Mouse (Mus musculus) heart, adult 18-20 months (tissue): Measurements from ENCODE around the gene 1700023F06Rik. TPM values are rescaled to one million over a fixed set of nuclear protein-coding genes. Genes with fewer than 3 reads are reported as not detected.

Experiments used
- DNase-seq, 2 experiments: peaks; one replicate each; pipeline ENCODE4 v3.0.0; 2021 to 2022; ENCODE audit warnings: mixed read lengths in 1 of 2
- total RNA-seq, 2 experiments: library from RNA; stranded (reverse); gene quantifications; 2 replicates each; pipeline ENCODE4 v1.2.3; 2021

Gene 1700023F06Rik
- total RNA-seq, 2 experiments from 2014 or later, result not detected

DNA sequence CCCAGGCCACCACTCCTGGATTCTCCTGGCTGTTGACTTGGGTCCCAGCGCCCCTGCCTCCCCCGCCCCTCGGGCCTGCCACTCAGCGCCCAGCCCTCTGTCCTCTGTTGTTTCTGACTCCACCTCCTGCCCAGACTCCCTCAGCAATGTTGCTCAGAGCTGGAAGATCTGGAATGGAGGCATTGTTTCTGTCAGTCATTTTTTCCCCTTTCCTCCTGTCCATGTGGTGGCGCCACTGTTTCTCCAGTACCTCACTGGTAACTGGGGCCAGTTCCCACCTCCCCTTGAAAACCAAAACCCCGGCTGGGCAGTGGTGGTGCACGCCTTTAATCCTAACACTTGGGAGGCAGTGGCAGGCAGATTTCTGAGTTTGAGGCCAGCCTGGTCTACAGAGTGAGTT lies 46.9 kb downstream of the 1700023F06Rik start:
- DNase-seq, result no peak

DNA sequence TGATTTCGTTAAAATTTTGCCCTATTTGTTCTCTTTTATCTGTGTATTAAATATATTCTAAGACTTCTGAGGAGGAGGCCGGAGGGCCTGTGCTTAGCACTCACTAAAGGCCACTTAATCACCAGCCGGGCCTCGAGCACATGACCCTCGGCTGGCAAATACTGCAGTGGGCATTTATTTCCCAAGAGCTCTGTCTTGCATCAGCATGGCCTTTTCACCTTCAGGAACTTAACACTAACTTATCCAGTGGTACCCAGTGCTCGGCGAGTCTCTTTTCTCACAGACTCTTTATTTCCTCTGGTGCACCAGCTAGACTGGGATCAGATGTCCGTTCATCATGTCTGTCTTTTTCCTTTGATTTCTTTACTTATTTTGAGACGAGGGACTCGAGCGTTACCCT lies 47.6 kb downstream of the 1700023F06Rik start:
- DNase-seq, result no peak

DNA sequence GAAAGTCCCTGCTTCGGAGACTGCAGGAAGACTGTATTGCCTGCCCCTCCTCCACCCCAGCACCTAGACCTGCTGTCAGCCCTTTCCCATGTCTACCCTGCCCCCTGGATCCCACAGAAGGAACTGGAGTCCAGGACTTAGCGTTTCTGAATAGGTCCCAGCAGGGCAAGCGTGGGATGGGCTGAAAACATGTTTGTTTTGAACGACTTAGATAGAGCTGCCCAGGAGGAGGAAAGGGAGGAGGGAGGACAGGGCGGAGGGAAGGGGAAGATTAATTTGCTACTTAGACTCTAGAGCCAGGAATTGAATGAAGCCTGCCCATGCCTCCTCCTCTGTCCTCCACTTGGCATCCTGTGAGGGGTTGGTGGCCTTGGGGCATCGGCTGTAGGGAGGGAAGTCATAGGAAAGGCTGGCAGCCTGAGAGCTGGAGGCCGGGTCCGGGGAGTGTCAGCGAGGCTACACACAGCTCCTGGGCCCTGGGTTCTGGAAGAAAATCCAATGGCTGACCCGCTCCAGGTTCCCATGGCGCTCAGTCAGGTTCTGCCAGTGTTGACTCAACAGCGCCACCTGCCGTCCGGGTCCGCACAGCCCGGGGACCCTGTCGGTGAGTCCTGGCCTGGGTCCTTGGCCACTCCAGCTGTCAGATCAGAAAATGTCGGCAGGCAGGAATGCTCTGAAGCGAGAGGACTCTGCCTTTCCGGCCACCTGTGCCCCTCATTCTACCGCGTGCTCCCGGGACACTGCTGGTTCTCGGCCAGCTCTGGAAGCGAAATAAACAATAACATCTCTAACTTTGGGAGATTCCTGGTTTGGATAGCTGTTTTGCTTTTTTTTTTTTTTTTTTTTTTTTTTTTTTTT lies 49.5 kb downstream of the 1700023F06Rik start:
- DNase-seq, result peak; percentile 95 to 99

DNA sequence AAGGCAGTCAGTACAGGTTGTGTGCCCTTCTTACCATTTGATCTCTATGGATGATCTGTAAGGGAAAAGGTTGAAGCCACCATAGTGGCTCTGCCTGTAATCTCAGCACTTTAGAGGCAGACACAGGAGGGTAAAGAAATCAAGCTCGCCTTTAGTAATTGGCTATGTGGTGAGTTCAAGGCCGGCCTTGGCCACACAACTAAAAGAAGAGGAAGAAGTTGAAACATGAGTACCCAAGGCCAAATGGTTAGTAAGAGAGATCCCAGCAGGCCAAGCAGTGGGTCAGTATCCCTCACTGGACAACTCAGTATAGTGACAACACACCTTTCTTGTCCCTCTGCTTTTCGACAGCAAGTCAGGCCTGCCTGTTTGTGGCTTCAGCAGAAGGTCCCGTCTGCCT lies 58.6 kb downstream of the 1700023F06Rik start:
- no peak for DNase-seq

Other genes with a start within 250 kb of the 1700023F06Rik start
- 10 to 100 TPM; 67.5 to 74.8 TPM for gene Nmt1, start 180.4 kb downstream of the 1700023F06Rik start, total RNA-seq
- 10 to 100 TPM; 60.9 to 72.9 TPM for gene Dcakd, start 180.2 kb downstream of the 1700023F06Rik start, total RNA-seq
- 10 to 100 TPM; 11.0 to 14.5 TPM for gene Plcd3, start 106.9 kb downstream of the 1700023F06Rik start, total RNA-seq
- gene Acbd4, start 106.9 kb downstream of the 1700023F06Rik start, total RNA-seq, result 10 to 100 TPM; 28.6 to 41.4 TPM
- gene Hexim1, start 92.3 kb downstream of the 1700023F06Rik start, total RNA-seq, result 10 to 100 TPM; 20.0 to 21.5 TPM
- gene Hexim2, start 76.1 kb downstream of the 1700023F06Rik start, total RNA-seq, result 1 to 10 TPM; 1.6 to 1.7 TPM
- gene Fmnl1, start 37.5 kb downstream of the 1700023F06Rik start, total RNA-seq, result 10 to 100 TPM; 18.1 to 20.2 TPM
- gene Spata32, start 9.9 kb upstream of the 1700023F06Rik start, total RNA-seq, result not detected
- 1 to 10 TPM; 2.5 to 3.0 TPM for gene Map3k14, start 58.9 kb upstream of the 1700023F06Rik start, total RNA-seq
- 10 to 100 TPM; 15.3 to 20.3 TPM for gene Arhgap27, start 155.1 kb upstream of the 1700023F06Rik start, total RNA-seq
- 10 to 100 TPM; 10.8 to 12.8 TPM for gene Plekhm1, start 204.1 kb upstream of the 1700023F06Rik start, total RNA-seq